Mouse (Mus musculus) cerebellum, adult 2 months (tissue): ENCODE measurements around the gene Rad51b.

Experiments used
- CTCF ChIP-seq: fragments of 200-500 bp; IDR thresholded peaks from 2 replicates; pipeline ENCODE4 v1.5.1; 2011; ENCODE audit warnings: low read depth, mild to moderate bottlenecking, control low read depth, low read length, moderate library complexity, borderline replicate concordance; ENCODE audit not compliant: insufficient read depth
- POLR2A ChIP-seq: fragments of 200-500 bp; IDR thresholded peaks from 2 replicates; pipeline ENCODE4 v1.6.1; 2011; ENCODE audit warnings: low read length, control low read depth, borderline replicate concordance; ENCODE audit not compliant: insufficient read depth

DNA sequence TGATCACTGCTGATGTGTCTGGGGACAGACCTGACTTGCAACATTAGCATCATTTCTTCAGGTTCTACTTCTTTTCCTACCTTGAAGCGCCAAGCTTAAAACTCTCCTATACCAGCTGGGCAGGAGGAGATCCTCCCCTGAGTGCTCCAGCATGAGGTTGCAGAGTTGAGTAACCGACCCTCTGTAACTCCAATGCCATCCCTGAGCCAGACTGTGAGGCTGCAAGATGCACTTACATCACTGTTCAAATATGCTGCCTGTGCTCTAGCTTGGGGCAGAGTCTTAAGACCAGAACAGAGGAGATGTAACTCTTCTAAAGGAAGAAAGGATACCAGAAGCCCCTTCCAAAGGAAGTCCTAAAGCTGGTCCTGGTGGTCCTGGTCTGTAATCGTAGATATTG lies 230.1 kb downstream of the Rad51b start:
- no peak for TF ChIP-seq POLR2A
- TF ChIP-seq CTCF: no peak
